Mouse (Mus musculus): ENCODE results near the gene Sgcd. TPM values are rescaled to one million over a fixed set of nuclear protein-coding genes. Genes with fewer than 3 reads are reported as not detected.

The Sgcd gene
- polyA plus RNA-seq, 1 experiment: 0.18 TPM

- no peak overlapping the region for H3K27ac ChIP-seq (ENCODE audit: insufficient read depth, low read depth, low read length)
- H3K4me3 ChIP-seq (ENCODE audit: low read depth, low read length): no peak overlapping the region
- H3K4me1 ChIP-seq (ENCODE audit: control insufficient read depth, insufficient read depth, insufficient read length, low read length): no peaks in the 10 kb centered on the region
- TF ChIP-seq CTCF (IDR thresholded peaks at IDR 0.05; ENCODE audit: extremely low read depth, insufficient read length, insufficient replicate concordance, low read depth, low read length) (no peak), POLR2A (IDR thresholded peaks at IDR 0.05; ENCODE audit: low read depth, low read length) (no peak)
- 60% methylated on average over 3 of the region's 3 CpGs for WGBS
- no peaks in the 10 kb centered on the region for H3K27me3 ChIP-seq (ENCODE audit: control insufficient read depth, insufficient read depth, low read length)
- no peaks in the 10 kb centered on the region for H3K36me3 ChIP-seq (ENCODE audit: control insufficient read depth, insufficient read depth, low read length)
Measured at GRCm38 (mm10) chr11:47885310-47885709, 103.5 kb downstream of the Sgcd start.

- WGBS: 50% methylated on average over 1 of the region's 1 CpGs
- no peak for TF ChIP-seq POLR2A (IDR thresholded peaks at IDR 0.05; ENCODE audit: low read depth, low read length)
- TF ChIP-seq CTCF (IDR thresholded peaks at IDR 0.05; ENCODE audit: extremely low read depth, insufficient read length, insufficient replicate concordance, low read depth, low read length): no peak
- Histone ChIP-seq H3K4me3 (ENCODE audit: low read depth, low read length) (no peak overlapping the region), H3K36me3 (ENCODE audit: control insufficient read depth, insufficient read depth, low read length) (no peaks in the 10 kb centered on the region), H3K27me3 (ENCODE audit: control insufficient read depth, insufficient read depth, low read length) (no peaks in the 10 kb centered on the region), H3K4me1 (ENCODE audit: control insufficient read depth, insufficient read depth, insufficient read length, low read length) (no peaks in the 10 kb centered on the region), H3K27ac (ENCODE audit: insufficient read depth, low read depth, low read length) (no peak overlapping the region)
Measured at GRCm38 (mm10) chr11:47883545-47883944, 105.2 kb downstream of the Sgcd start.

GRCm38 (mm10) chr11:47876633-47877170 is 112.1 kb downstream of the Sgcd start:
- WGBS: 61% methylated on average over 5 of the region's 5 CpGs
- Histone ChIP-seq H3K4me1 (ENCODE audit: control insufficient read depth, insufficient read depth, insufficient read length, low read length) (no peaks in the 10 kb centered on the region), H3K27ac (ENCODE audit: insufficient read depth, low read depth, low read length) (no peak overlapping the region), H3K36me3 (ENCODE audit: control insufficient read depth, insufficient read depth, low read length) (no peaks in the 10 kb centered on the region), H3K4me3 (ENCODE audit: low read depth, low read length) (no peak overlapping the region), H3K27me3 (ENCODE audit: control insufficient read depth, insufficient read depth, low read length) (no peaks in the 10 kb centered on the region)
- TF ChIP-seq CTCF (IDR thresholded peaks at IDR 0.05; ENCODE audit: extremely low read depth, insufficient read length, insufficient replicate concordance, low read depth, low read length): no peak
- no peak for TF ChIP-seq POLR2A (IDR thresholded peaks at IDR 0.05; ENCODE audit: low read depth, low read length)

GRCm38 (mm10) chr11:47845894-47846293 is 142.9 kb downstream of the Sgcd start:
- Histone ChIP-seq H3K27ac (ENCODE audit: insufficient read depth, low read depth, low read length) (no peak overlapping the region), H3K4me1 (ENCODE audit: control insufficient read depth, insufficient read depth, insufficient read length, low read length) (no peaks in the 10 kb centered on the region), H3K4me3 (ENCODE audit: low read depth, low read length) (no peak overlapping the region), H3K36me3 (ENCODE audit: control insufficient read depth, insufficient read depth, low read length) (no peaks in the 10 kb centered on the region), H3K27me3 (ENCODE audit: control insufficient read depth, insufficient read depth, low read length) (no peaks in the 10 kb centered on the region)
- WGBS: 51% methylated on average over 3 of the region's 3 CpGs
- no peak for TF ChIP-seq CTCF (IDR thresholded peaks at IDR 0.05; ENCODE audit: extremely low read depth, insufficient read length, insufficient replicate concordance, low read depth, low read length)
- TF ChIP-seq POLR2A (IDR thresholded peaks at IDR 0.05; ENCODE audit: low read depth, low read length): no peak

GRCm38 (mm10) chr11:47833283-47833682 is 155.5 kb downstream of the Sgcd start:
- H3K36me3 ChIP-seq (ENCODE audit: control insufficient read depth, insufficient read depth, low read length): no peaks in the 10 kb centered on the region
- TF ChIP-seq POLR2A (IDR thresholded peaks at IDR 0.05; ENCODE audit: low read depth, low read length) (no peak), CTCF (IDR thresholded peaks at IDR 0.05; ENCODE audit: extremely low read depth, insufficient read length, insufficient replicate concordance, low read depth, low read length) (no peak)
- H3K27me3 ChIP-seq (ENCODE audit: control insufficient read depth, insufficient read depth, low read length): no peaks in the 10 kb centered on the region
- no peak overlapping the region for H3K4me3 ChIP-seq (ENCODE audit: low read depth, low read length)
- 46% methylated on average over 4 of the region's 4 CpGs for WGBS
- no peak overlapping the region for H3K27ac ChIP-seq (ENCODE audit: insufficient read depth, low read depth, low read length)
- no peaks in the 10 kb centered on the region for H3K4me1 ChIP-seq (ENCODE audit: control insufficient read depth, insufficient read depth, insufficient read length, low read length)

- TF ChIP-seq POLR2A (IDR thresholded peaks at IDR 0.05; ENCODE audit: low read depth, low read length) (no peak), CTCF (IDR thresholded peaks at IDR 0.05; ENCODE audit: extremely low read depth, insufficient read length, insufficient replicate concordance, low read depth, low read length) (no peak)
- Histone ChIP-seq H3K36me3 (ENCODE audit: control insufficient read depth, insufficient read depth, low read length) (no peaks in the 10 kb centered on the region), H3K4me3 (ENCODE audit: low read depth, low read length) (no peak overlapping the region), H3K27me3 (ENCODE audit: control insufficient read depth, insufficient read depth, low read length) (no peaks in the 10 kb centered on the region), H3K4me1 (ENCODE audit: control insufficient read depth, insufficient read depth, insufficient read length, low read length) (no peaks in the 10 kb centered on the region), H3K27ac (ENCODE audit: insufficient read depth, low read depth, low read length) (no peak overlapping the region)
Measured at GRCm38 (mm10) chr11:47810307-47810706, 178.5 kb downstream of the Sgcd start.

- no peak overlapping the region for H3K4me3 ChIP-seq (ENCODE audit: low read depth, low read length)
- 85% methylated on average over 6 of the region's 6 CpGs for WGBS
- H3K27me3 ChIP-seq (ENCODE audit: control insufficient read depth, insufficient read depth, low read length): no peaks in the 10 kb centered on the region
- no peaks in the 10 kb centered on the region for H3K4me1 ChIP-seq (ENCODE audit: control insufficient read depth, insufficient read depth, insufficient read length, low read length)
- no peak for TF ChIP-seq POLR2A (IDR thresholded peaks at IDR 0.05; ENCODE audit: low read depth, low read length)
- TF ChIP-seq CTCF (IDR thresholded peaks at IDR 0.05; ENCODE audit: extremely low read depth, insufficient read length, insufficient replicate concordance, low read depth, low read length): no peak
- H3K27ac ChIP-seq (ENCODE audit: insufficient read depth, low read depth, low read length): no peak overlapping the region
- no peaks in the 10 kb centered on the region for H3K36me3 ChIP-seq (ENCODE audit: control insufficient read depth, insufficient read depth, low read length)
Measured at GRCm38 (mm10) chr11:47804101-47804715, 184.6 kb downstream of the Sgcd start.

All from small intestine, adult 2 months (tissue).